Mouse (Mus musculus): ENCODE measurements around the gene Arid3a.

The Arid3a gene

GRCm38 (mm10) chr10:79995636-79996035 is 68.8 kb downstream of the Arid3a start:
- no peak for DNase-seq (ENCODE audit: low read depth, low spot score)

- peak; percentile 95 for DNase-seq (ENCODE audit: low read depth, low spot score)
Measured at GRCm38 (mm10) chr10:79996272-79997033, 69.6 kb downstream of the Arid3a start, which contains the start of gene Abca7. Gene Abca7 (plus strand): TSS chr10:79996494.

- peak; percentile 93 for DNase-seq (ENCODE audit: low read depth, low spot score)
Measured at GRCm38 (mm10) chr10:79997034-79997760, 70.4 kb downstream of the Arid3a start.

GRCm38 (mm10) chr10:79997819-79998218 is 71.0 kb downstream of the Arid3a start:
- no peak for DNase-seq (ENCODE audit: low read depth, low spot score)

- no peak for DNase-seq (ENCODE audit: low read depth, low spot score)
Measured at GRCm38 (mm10) chr10:80001945-80002344, 75.1 kb downstream of the Arid3a start.

GRCm38 (mm10) chr10:80002829-80003228 is 76.0 kb downstream of the Arid3a start:
- no peak for DNase-seq (ENCODE audit: low read depth, low spot score)

- no peak for DNase-seq (ENCODE audit: low read depth, low spot score)
Measured at GRCm38 (mm10) chr10:80003374-80004232, 76.8 kb downstream of the Arid3a start.

GRCm38 (mm10) chr10:80004233-80004705 is 77.4 kb downstream of the Arid3a start:
- DNase-seq (ENCODE audit: low read depth, low spot score), result no peak
